Mouse (Mus musculus): ENCODE measurements around the gene Brca2.
"Not testable (repeated sequence)": the region's sequence is repeated elsewhere in the genome, so short reads cannot be mapped to it uniquely, and the experiment has no call there.

Brca2 gene

DNA sequence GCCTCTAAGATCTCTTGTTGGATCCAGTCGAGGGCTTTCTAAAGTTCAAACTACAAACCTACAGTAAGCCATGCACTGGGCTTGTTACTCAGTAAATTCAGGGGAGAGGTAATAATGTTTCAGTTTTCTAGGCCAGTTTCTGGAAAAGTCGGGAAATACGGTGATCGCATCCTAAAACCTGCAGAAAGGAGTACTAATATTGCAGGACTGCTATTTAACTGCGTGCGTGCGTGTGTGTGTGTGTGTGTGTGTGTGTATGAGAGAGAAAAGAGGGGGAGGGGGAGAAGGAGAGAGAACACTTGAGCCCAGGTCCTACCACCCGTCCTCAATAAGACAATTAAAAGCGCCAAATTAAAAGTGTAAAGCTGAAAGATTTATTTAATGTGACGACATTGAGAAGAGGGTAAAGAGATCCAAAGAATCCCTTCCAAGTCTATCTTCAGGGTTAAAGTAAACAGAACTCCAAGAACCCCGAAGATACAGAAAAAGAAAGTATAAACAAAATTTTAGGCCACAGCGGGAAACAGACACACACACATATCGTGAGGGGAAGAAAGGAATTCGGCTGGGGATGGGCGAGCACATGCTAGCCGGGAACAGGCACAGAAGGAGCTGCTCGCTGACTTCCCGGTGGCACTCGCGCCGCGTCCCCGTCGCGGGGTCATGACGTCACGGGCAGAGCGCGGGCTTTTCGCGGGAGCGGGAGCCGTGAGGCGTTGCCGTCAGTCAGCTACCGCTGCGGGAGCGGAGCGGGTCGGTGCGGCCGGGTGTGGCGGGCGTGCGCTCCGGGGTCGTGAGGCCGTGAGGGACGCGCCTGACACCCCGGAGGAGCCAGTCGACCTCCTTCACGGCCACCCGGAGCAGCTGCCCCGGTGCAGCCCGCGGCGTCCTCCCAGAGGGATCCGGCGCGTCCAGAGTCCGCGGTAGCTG, at the start of gene Brca2:
Brca2 (plus strand) TSS at position 694 of the 930 bp plus-strand sequence.
- DNase-seq (ENCODE audit: low read depth, low spot score) = peak; percentile 90

DNA sequence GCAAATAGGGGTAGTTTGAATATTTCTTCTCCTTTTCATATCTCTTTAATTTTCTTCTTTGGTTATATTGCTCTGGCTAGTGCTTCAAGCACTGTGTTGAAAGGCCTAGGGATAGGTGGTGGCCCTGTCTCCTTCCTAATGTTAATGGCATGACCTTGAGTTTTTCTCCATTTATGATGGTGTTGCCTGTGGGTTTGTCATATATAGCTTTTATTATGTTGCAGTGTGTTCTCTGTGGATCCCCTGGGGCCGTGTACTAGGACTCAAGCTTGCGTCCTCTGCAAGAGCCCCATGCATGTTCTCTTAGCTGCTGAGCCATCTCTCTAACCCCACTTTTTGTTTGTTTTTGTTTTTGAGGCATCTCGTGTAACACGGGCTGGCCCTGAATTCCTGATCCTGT, 45.1 kb upstream of the Brca2 start:
- DNase-seq (ENCODE audit: low read depth, low spot score) = no peak

DNA sequence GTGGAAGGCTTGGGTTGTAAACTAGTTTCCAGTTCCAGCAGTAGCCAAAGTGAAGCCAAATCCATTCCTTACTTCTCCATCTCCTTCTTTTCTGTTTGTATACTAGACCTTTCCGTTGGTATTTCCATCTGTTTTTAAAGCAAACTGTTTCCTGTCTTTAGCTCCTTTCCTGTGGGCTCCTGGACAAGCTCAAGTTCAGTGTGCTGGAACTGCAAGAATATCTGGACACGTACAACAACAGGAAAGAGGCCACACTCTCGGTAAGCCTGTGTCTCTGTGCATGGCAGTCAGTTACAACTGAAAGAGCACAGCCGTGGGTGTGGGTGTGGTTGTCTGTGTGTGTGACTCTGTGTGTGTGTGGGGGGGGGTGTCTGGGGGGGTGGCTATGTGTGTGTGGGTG, 43.8 kb upstream of the Brca2 start:
- DNase-seq (ENCODE audit: low read depth, low spot score) = no peak

DNA sequence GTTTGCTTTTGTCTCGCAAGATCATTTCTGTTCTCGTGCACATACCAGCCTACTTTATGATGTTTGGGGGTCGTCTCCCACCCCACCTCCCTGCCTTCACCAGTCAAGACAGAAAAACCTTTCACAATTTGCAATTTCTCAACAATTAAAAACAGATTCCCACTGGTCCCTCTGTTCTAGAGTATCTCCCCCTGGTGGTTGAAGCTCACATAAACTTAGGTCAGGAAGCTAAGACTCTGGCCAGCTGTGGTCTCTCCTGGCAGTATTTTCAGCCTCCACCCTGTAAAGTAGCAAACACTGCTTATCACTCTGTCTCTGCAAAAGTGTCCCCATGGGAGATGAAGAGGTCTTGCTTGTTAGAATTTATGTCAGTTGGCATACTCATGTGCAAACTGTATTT, 37.2 kb upstream of the Brca2 start:
- peak; percentile 48 for DNase-seq (ENCODE audit: low read depth, low spot score)

DNA sequence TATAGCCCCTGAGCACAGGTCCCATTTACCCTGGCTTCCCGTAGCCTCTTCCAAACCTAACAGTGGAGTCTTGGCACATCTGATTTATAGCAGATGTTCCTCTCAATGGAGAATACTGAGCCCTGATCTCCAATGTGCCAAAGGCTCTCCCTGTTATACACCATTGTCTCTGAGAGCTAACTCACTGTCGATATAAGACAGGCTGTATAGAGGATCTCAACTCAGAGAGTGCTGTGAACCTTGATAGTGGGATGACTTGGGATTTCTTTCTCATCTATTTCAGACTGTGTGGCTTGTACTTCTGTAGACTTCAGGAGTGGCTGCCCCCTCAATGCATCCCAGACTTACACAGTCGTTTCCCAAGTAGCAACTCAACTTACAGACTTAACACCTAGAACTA, 32.1 kb upstream of the Brca2 start:
- no peak for DNase-seq (ENCODE audit: low read depth, low spot score)

DNA sequence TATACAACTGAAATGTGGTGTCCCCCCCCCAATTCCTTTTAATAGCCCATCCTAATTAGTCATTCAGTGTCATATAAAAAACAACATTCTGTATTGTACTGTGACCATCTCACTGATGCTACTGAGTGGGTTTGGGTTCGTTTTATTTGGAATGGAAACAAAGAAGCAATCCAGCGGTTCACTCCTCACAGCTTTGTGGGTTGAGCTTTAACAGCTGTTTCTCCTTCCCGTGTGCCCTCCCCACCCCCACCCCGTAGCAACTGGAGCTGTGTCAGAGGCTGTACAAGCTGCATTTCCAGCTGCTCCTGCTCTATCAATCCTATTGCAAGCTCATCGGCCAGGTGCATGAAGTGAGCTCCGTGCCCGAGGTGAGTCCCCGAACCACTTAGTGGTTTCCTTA, 31.6 kb upstream of the Brca2 start:
- DNase-seq (ENCODE audit: low read depth, low spot score) = no peak

DNA sequence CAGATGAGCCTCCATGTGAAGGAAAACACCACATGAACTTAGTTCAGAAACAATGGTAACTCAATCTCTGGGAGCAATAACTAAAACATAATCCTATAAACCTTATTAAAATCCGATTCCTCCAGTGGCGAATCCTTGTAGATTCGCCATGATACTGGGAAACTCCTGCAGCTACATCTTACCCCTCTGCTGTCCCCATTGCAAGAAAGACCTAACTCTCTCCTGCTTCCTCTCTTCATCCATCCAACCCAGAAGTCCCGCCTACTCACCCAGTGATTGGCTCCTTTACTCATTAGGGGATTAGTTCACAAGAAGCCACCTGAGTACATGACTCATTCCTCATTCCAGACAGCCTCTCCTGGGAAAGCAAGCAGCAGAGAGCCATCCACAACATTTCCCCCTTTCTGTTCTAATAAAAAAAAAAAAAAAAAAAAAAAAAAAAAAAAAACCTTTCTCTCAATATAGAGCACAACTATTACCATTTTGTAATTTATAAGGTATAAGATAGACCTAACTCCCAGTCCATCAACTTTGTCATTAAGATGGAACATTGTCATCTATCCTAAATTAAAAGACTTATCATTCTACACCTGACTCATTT, 30.8 kb upstream of the Brca2 start:
- DNase-seq (ENCODE audit: low read depth, low spot score) = not testable (repeated sequence)

DNA sequence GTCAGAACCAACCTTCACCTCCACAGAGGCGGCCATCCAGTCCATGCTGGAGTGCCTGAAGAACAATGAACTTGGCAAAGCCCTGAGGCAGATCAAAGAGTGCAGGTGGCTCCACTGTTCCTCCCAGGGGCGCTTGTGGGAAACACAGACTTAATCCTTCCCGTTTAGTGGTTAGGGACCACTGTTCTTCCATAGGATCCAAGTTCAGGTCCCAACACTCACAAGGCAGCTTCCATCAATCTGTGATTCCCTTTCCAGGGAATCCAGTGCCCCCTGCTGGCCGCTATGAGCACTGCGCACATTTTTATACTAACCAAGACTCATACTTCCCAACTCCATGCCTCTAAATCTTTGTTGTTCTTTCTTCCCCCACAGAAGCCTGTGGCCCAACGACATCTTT, 26.6 kb upstream of the Brca2 start:
- DNase-seq (ENCODE audit: low read depth, low spot score) = peak; percentile 78

DNA sequence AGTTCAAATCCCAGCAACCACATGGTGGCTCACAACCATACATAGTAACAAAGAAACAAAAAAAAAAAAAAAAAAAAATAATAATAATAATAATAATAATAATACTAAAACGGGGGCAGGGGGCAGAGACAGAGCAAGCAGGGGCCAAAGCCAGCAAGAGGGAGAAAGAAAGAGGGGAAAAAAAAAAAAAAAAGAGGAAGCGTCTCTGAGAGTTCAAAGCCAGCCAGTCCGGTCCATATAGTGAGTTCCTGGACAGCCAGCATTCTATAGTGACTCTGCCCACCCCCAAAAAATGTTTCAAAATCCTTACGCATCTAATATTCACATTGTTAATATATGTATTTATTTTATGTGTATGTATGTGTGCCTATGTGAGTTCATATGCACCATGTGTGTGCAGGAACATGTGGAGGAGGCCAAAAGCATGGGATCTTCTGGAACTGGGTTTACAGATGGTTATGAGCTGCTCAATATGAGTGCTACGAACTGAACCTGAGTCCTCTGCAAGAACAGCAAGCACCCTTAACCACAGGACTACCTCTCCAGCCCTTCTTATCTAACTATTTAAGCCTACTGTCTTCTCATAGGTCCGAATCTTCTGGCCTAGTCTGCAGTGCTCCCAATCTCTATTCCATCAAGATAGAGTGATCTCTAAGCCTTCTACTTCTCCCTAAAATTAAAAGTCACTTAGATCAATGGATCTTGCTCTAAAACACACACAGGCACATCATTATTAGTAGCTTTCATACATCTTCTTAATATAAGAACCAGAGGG, 11.8 kb upstream of the Brca2 start:
- no peak for DNase-seq (ENCODE audit: low read depth, low spot score)

DNA sequence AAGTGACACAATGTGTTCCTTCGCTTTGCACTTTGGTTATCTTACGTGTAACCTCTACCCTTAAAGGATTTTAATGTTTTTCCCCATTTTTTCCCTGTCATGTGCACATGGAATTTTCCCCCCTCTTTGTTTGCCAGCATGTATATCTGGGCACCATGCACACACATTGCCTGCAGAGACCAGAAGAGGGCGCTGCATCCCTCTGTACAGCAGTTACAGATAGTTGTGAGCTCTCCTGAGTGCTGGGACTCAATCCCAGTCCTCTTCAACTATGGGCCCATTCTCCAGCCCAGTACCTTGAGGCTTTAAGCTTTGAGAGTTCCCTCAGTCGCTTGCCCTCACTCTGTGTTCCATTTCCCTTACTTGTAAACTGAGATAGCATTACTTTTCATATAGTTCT, 9.2 kb upstream of the Brca2 start:
- DNase-seq (ENCODE audit: low read depth, low spot score) = peak; percentile 49

DNA sequence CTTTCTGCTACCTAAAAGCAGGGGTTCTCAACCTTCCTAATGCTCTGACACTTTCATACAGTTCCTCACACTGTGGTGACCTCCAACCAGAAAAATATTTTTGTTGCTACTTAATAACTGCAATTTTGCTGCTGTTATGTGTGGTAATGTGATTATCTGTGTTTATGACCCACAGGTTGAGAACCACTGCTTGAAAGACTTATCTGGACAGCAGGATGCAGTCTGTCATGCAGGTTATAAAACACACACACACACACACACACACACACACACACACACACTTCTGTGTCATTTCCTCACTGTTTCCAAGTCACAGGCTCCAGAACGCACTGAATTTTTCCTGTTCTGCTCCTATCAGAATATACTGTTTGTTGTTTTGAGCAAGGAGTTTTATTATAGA, 8.4 kb upstream of the Brca2 start:
- no peak for DNase-seq (ENCODE audit: low read depth, low spot score)

DNA sequence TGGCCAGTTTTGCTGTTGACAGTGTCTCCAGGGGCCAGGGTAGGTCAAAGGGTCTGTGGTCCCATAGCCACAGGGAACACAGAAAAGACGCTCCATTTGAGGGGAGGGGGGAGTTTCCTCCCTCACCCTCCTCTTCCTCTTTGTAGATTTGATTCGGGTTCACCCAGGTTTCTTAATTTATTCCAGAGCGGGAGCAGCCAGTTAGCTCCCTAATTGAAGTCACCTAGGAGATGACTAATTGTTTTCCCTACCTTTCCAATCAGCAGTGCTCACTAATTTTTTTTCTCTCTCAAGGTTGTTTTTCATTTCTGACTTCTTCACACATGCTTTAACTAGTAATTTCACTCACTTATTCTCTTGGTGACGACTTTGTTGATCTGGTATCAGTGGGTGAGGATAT, 4.4 kb upstream of the Brca2 start, which contains the start of gene Zar1l:
Zar1l (minus strand) TSS at position 101 of the 400 bp plus-strand sequence.
- no peak for DNase-seq (ENCODE audit: low read depth, low spot score)

DNA sequence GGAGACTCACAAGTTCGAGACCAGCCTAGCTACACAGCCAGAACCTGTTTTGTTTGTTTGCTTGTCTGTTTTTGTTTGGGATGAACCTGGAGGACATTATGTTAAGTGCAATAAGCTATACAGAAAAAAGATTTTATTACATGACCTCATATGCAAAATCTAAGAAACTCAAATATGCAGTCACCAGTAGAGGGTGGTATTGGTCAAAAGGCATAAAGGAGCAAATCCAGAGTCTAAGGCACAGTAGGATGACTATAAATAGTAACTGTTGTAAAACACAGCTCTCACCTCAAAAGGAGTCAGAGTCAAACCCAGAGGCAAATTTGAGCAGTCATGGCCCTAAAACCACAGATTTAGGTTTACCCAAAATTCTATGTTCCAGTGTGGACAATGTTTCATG, 2.9 kb upstream of the Brca2 start:
- peak; percentile 42 for DNase-seq (ENCODE audit: low read depth, low spot score)

DNA sequence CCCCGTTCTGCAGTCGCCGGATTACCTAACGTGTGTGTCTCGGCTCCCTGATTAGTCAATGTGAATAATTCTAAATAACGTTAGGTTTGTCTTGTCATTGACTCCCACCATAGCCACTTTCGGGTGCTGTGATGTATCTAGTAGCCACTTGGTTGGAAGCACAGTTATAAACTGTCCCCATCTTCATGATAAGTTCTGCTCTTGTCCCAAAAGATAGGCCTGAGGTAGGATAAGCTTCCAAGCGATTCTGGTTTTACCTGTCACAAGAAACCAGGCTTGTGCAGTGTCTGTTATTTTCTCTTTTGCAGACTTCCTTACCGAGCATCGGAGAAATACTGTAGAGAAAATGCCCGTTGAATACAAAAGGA, 421 bp downstream of the Brca2 start:
- peak; percentile 47 for DNase-seq (ENCODE audit: low read depth, low spot score)

DNA sequence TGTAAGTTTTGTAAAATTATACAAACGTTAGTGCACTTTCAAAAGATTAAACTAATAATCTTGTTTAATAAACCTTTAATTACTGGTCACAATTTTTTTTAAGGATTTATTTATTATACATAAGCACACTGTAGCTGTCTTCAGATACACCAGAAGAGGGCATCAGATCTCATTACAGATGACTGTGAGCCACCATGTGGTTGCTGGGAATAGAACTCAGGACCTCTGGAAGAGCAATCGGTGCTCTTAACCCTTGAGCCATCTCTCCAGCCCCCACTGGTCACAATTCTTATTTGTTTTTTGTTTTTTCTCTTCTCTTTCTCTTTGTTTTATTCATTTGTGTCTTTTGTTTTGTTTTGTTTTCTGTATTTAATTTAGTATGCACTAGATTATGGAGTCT, 2.8 kb downstream of the Brca2 start:
- DNase-seq (ENCODE audit: low read depth, low spot score) = no peak

DNA sequence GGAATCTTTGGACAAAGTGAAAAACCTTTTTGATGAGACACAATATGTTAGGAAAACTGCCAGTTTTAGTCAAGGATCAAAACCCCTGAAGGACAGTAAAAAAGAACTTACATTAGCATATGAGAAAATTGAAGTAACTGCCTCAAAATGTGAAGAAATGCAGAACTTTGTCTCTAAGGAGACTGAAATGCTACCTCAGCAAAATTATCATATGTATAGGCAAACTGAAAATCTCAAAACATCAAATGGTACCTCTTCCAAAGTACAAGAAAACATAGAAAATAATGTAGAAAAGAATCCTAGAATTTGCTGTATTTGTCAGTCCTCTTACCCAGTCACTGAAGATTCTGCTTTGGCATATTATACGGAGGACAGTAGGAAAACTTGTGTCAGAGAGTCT, 18.9 kb downstream of the Brca2 start:
- no peak for DNase-seq (ENCODE audit: low read depth, low spot score)

DNA sequence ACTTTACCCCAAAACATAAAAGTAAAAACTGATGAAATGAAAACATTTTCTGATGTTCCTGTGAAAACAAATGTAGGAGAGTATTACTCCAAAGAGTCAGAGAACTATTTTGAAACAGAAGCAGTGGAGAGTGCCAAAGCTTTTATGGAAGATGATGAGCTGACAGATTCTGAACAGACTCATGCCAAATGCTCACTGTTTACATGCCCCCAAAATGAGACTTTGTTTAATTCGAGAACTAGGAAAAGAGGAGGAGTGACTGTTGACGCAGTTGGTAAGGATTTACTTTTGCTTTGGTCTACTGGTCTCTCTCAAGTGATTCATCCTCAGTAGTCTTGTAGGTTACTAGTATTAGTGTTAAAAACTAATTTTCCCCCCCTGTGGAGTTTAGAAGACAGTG, 20.8 kb downstream of the Brca2 start:
- DNase-seq (ENCODE audit: low read depth, low spot score) = no peak

DNA sequence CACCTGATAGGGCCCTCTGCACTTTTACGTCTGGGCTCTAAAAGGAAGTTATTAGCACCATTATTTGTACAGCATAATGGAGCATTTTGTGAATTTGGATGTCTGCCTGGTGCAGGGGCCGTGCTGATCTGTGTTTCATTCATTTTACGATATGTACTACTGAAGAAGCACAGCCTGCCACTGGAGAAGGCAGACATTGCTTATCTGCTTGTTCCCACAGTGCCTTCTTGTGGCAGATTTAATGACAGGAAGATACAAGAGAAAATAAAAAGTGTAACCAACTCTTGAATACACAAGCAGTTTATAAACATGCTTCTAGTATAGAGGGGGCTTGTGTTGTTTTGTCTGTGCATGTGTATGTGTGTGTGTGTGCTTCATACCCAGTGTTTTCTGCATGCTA, 29.2 kb downstream of the Brca2 start:
- DNase-seq (ENCODE audit: low read depth, low spot score) = no peak

DNA sequence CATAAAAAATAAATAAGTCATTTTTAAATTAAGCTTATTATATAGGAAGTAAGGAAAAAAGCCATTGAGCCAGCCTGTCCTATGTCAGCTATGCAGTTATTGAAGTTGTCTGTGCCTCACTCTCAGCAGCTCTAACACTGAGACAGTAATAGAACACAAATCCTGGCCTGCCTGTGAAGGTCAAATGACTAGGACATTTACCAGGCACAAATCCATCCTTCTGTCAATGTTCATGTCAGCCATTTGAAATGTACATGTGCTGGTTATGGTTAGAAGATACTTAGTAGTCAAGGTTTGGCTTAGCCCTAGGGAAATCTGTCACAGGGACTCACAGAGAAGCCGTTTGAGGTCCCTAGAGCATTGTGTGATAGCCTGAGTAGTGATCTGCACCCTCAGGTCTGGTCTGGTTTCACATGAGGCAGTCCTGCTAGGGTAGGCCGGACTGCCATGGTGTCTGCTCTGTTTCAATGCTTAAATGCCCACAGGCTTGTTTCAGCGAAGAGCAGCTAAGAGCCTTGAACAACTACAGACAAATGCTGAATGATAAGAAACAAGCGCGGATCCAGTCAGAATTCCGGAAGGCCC, 37.2 kb downstream of the Brca2 start:
- no peak for DNase-seq (ENCODE audit: low read depth, low spot score)

DNA sequence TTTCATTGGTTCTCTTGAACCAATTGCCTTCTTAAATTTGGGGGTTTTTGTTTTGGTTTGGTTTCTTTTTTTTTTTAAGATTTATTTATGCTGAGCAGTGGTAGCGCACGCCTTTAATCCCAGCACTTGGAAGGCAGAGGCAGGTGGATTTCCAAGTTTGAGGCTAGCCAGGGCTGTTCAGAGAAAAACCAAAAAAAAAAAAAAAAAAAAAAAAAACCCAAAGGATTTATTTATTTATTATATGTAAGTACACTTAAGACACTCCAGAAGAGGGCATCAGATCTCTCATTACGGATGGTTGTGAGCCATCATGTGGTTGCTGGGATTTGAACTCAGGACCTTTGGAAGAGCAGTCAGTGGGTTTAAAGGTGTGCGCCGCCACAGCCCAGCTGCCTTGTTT, 38.4 kb downstream of the Brca2 start:
- no peak for DNase-seq (ENCODE audit: low read depth, low spot score)

DNA sequence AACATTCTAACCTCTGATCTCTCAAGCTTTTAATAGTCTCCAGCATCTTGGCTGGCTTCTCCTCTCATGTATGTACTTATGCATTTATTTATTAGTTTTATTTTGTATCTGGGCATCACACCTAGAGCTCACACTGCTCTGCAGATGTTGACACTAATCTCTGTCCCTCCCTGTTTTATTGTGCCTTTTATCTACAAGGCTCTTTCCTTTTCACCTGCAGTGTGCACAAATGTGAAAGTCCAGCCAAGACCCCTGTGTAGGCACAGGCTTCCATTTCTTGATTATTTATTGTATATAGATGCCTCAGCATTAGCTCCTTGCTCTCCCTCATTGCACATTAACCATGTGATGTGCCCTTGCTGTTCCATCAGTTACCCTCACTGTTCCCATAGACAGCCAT, 38.9 kb downstream of the Brca2 start:
- no peak for DNase-seq (ENCODE audit: low read depth, low spot score)

DNA sequence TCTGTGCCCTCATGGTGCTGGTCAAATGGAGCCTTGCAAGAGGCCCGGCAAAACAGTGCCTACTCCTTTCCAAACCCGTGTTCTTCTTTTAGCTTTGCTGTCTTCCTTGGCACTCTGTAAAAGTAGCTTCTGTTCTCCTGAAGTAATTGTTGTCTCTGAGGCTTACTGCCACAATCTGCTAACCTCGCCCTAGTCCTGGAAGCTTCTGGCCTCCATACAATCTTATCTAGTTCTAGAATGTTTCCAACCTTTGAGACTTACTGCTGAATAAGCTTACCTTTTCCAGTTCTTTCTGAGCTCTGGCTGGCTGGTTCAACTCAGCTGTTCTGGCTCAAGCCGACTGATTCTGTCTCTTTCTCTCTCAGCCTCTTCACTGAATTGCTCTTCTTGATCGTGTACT, 39.4 kb downstream of the Brca2 start:
- DNase-seq (ENCODE audit: low read depth, low spot score) = no peak

Data from R1 (cell line).